Mouse (Mus musculus) midbrain, postnatal 0 days (tissue): ENCODE measurements around the gene Nkx2-5. TPM values are rescaled to one million over a fixed set of nuclear protein-coding genes. Genes with fewer than 3 reads are reported as not detected.

Experiments used
- ATAC-seq: fragments of 200-750 bp; cut with Nextera tagmentation; 2 replicates; pipeline ENCODE4 v1.8.0; 2017; ENCODE audit warnings: moderate number of reproducible peaks, mild to moderate bottlenecking, moderate TSS enrichment, moderate library complexity; ENCODE audit not compliant: low FRiP score
- DNase-seq: peaks from one replicate; pipeline ENCODE4 v3.0.0-alpha.2; 2015; ENCODE audit warnings: low spot score
- H3K27ac ChIP-seq: fragments of 300-500 bp; sonication (generic); 2 replicates; pipeline ENCODE4 v1.5.1; 2014; ENCODE audit warnings: low read depth, mild to moderate bottlenecking, low read length, mixed read lengths
- H3K27me3 ChIP-seq: fragments of 300-500 bp; sonication (generic); 2 replicates; pipeline ENCODE4 v1.6.1; 2014; ENCODE audit warnings: low read length, control low read depth, mixed read lengths; ENCODE audit not compliant: insufficient read depth
- H3K36me3 ChIP-seq: fragments of 300-500 bp; sonication (generic); 2 replicates; pipeline ENCODE4 v1.6.1; 2014; ENCODE audit warnings: low read length, control low read depth, mixed read lengths; ENCODE audit not compliant: insufficient read depth
- H3K4me1 ChIP-seq: fragments of 300-500 bp; sonication (generic); 2 replicates; pipeline ENCODE4 v1.6.1; 2014; ENCODE audit warnings: mild to moderate bottlenecking, control low read depth, antibody characterized with exemption, low read length, mixed read lengths; ENCODE audit not compliant: insufficient read depth
- H3K4me2 ChIP-seq: fragments of 300-500 bp; sonication (generic); 2 replicates; pipeline ENCODE4 v1.6.1; 2014; ENCODE audit warnings: low read depth, mild to moderate bottlenecking, low read length, mixed read lengths; ENCODE audit not compliant: poor library complexity, severe bottlenecking
- H3K4me3 ChIP-seq: fragments of 300-500 bp; sonication (generic); 2 replicates; pipeline ENCODE4 v1.5.1; 2014; ENCODE audit warnings: low read depth, mild to moderate bottlenecking, low read length, moderate library complexity
- H3K9ac ChIP-seq: fragments of 300-500 bp; sonication (generic); replicated peaks from 2 replicates; pipeline ENCODE4 v1.6.1; 2014; ENCODE audit warnings: mild to moderate bottlenecking, low read length, moderate library complexity, mixed read lengths; ENCODE audit not compliant: poor library complexity, severe bottlenecking
- H3K9me3 ChIP-seq: fragments of 300-500 bp; sonication (generic); 2 replicates; pipeline ENCODE4 v1.6.1; 2016; ENCODE audit warnings: low read length, control low read depth
- CTCF ChIP-seq: IDR thresholded peaks from 2 replicates; pipeline ENCODE4 v1.5.1; 2016; ENCODE audit warnings: antibody characterized with exemption, mild to moderate bottlenecking
- WGBS: fragments of 180-500 bp; shearing (Covaris S2); extraction: QIAGEN DNeasy Blood & Tissue Kit; methylation state at CpG from one replicate; pipeline ENCODE4 v1.1.7; 2014; 5-methylcytosine and 5-hydroxymethylcytosine counted together
- polyA plus RNA-seq: library from polyadenylated mRNA; unstranded; fragments of >200 nt; fragmentation: Nextera tagmentation; extraction: Ambion mirVana; gene quantifications from 2 replicates; pipeline ENCODE4 v1.2.1, GENCODE M21; 2015
- total RNA-seq: library from RNA; depleted of rRNA; stranded (reverse); fragments of >200 nt; gene quantifications from 2 replicates; pipeline ENCODE4 v1.2.3, GENCODE M21; 2014

Gene Nkx2-5
- total and polyA plus RNA-seq, 2 experiments from 2014 or later = not detected

- TF ChIP-seq CTCF = no peak
- peak overlapping the region; percentile 25; the same call in 1 of the 2 replicates for H3K4me3 ChIP-seq
- WGBS = 1% methylated on average over 26 of the region's 26 CpGs
- no peak overlapping the region for H3K27ac ChIP-seq
- no peaks in the 10 kb centered on the region; the same call in 1 of the 2 replicates for H3K4me1 ChIP-seq
- H3K36me3 ChIP-seq = no peaks in the 10 kb centered on the region
- H3K9ac ChIP-seq = no peak overlapping the region
- no peaks in the 10 kb centered on the region for H3K9me3 ChIP-seq
- peaks cover 94% of the 10 kb centered on the region for H3K27me3 ChIP-seq
- ATAC-seq (no peak), DNase-seq (no peak)
- H3K4me2 ChIP-seq = peak overlapping the region; percentile 38; the same call in 1 of the 2 replicates
Observed at GRCm38 (mm10) chr17:26839718-26840438, 4.9 kb downstream of the Nkx2-5 start.

- Histone ChIP-seq H3K9ac (no peak overlapping the region), H3K36me3 (no peaks in the 10 kb centered on the region), H3K9me3 (no peaks in the 10 kb centered on the region), H3K4me2 (peak overlapping the region; percentile 38; the same call in 1 of the 2 replicates), H3K4me1 (no peaks in the 10 kb centered on the region; the same call in 1 of the 2 replicates), H3K4me3 (peak overlapping the region; percentile 25; the same call in 1 of the 2 replicates), H3K27ac (no peak overlapping the region), H3K27me3 (peaks cover 99% of the 10 kb centered on the region)
- ATAC-seq (peak; percentile 38; the same call in 1 of the 2 replicates), DNase-seq (no peak)
- under 1% methylated on average over 85 of the region's 87 CpGs for WGBS
- TF ChIP-seq CTCF = no peak
Observed at GRCm38 (mm10) chr17:26838911-26839717, 5.7 kb downstream of the Nkx2-5 start.

- Histone ChIP-seq H3K9ac (no peak overlapping the region), H3K9me3 (no peaks in the 10 kb centered on the region), H3K36me3 (no peaks in the 10 kb centered on the region), H3K4me1 (no peaks in the 10 kb centered on the region; the same call in 1 of the 2 replicates), H3K4me3 (no peak overlapping the region), H3K4me2 (no peak overlapping the region), H3K27ac (no peak overlapping the region), H3K27me3 (peaks cover 98% of the 10 kb centered on the region)
- ATAC-seq (no peak), DNase-seq (no peak)
- under 1% methylated on average over 34 of the region's 37 CpGs for WGBS
- no peak for TF ChIP-seq CTCF
Observed at GRCm38 (mm10) chr17:26838191-26838910, 6.5 kb downstream of the Nkx2-5 start.

DNA sequence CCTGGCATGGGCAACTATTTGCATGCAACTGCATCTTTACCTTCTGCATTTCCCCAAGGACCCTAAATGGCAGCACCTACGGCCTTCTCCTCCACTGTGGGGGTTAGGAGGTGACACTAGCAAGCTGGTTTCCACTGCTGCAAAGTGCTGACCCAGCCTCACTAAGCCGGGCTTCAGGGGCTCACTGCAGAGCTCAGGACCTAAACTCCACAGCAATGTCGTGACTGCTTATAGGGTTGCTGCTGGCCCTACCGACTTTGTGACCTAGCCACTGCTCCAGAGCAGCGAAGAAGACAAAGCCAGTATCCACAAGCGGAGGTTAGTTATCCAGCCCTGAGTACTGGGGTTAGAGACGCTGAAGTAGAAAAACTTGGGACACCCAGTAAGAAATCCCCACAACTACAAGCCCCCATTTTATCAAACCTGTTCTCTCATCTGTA lies 7.2 kb downstream of the Nkx2-5 start:
- TF ChIP-seq CTCF = no peak

DNA sequence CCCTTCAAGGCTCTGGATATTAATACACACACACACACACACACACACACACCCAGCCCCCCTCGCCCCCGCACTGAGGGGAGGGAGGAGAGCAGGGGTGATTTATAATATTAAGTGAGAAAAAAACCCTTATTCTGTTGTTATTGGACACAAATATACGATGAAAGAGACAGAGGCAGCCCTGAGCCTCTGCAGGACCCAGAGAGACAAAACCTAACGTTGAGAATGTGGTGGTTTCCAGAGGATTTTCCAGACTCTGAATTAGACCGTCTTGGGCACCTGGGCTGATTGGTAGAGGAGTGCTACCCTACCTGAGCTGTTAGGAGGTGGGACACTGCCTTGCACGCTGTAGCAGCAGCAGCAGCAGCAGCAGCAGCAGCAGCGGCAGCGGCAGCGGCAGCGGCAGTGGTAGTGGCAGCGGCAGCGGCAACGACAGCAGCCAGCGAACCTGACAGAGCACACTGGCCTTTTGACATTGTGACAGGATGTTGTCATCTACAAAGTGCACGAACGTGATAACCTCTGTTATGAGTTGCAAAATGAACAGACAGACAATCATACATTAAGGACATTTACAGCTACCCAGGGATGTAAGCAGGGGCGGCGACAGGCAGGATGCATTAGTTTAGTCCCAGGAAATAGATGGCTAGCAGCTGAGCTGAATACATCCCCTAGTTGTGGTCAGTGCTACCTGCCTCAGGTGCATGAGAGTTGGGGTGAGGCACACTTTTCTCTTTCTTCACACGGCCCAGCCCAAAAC lies 7.8 kb downstream of the Nkx2-5 start:
- no peak for ATAC-seq
- no peak for DNase-seq
- Histone ChIP-seq H3K4me1 (no peaks in the 10 kb centered on the region; the same call in 1 of the 2 replicates), H3K9ac (no peak overlapping the region), H3K9me3 (no peaks in the 10 kb centered on the region), H3K27ac (no peak overlapping the region), H3K36me3 (no peaks in the 10 kb centered on the region), H3K4me2 (no peak overlapping the region), H3K27me3 (peaks cover 88% of the 10 kb centered on the region), H3K4me3 (no peak overlapping the region)
- no peak for TF ChIP-seq CTCF
- WGBS = 4% methylated on average over 19 of the region's 19 CpGs

More for the DNA sequence above, 7.2 kb downstream of the Nkx2-5 start:
- Histone ChIP-seq H3K36me3 (no peaks in the 10 kb centered on the region), H3K4me1 (no peaks in the 10 kb centered on the region; the same call in 1 of the 2 replicates), H3K27me3 (peaks cover 94% of the 10 kb centered on the region), H3K4me3 (no peak overlapping the region), H3K4me2 (no peak overlapping the region), H3K9ac (no peak overlapping the region), H3K27ac (no peak overlapping the region), H3K9me3 (no peaks in the 10 kb centered on the region)
- WGBS = 3% methylated on average over 7 of the region's 7 CpGs
- DNase-seq (no peak), ATAC-seq (no peak)
